Mouse (Mus musculus) olfactory bulb, adult 2 months (tissue): Measurements from ENCODE around the gene Efna1. TPM values are rescaled to one million over a fixed set of nuclear protein-coding genes. Genes with fewer than 3 reads are reported as not detected.

Experiments
- H3K27ac ChIP-seq: fragments of 200-500 bp; 2 replicates; pipeline ENCODE4 v1.5.1; 2012; ENCODE audit warnings: low read depth, low read length; ENCODE audit not compliant: insufficient read depth
- H3K4me1 ChIP-seq: fragments of 200-500 bp; 2 replicates; pipeline ENCODE4 v1.6.1; 2012; ENCODE audit warnings: low read length; ENCODE audit not compliant: control insufficient read depth, insufficient read depth
- H3K4me3 ChIP-seq: fragments of 200-500 bp; 2 replicates; pipeline ENCODE4 v1.5.1; 2012; ENCODE audit warnings: mild to moderate bottlenecking, low read depth, low read length, moderate library complexity; ENCODE audit not compliant: insufficient read depth
- CTCF ChIP-seq: fragments of 200-500 bp; IDR thresholded peaks from 2 replicates; pipeline ENCODE4 v1.5.1; 2012; ENCODE audit warnings: low read depth, mild to moderate bottlenecking, low read length, moderate library complexity; ENCODE audit not compliant: insufficient read depth
- POLR2A ChIP-seq: fragments of 200-500 bp; IDR thresholded peaks from 2 replicates; pipeline ENCODE4 v1.6.1; 2012; ENCODE audit warnings: mild to moderate bottlenecking, low read depth, low read length, moderate library complexity; ENCODE audit not compliant: insufficient read depth
- WGBS: fragments of 180-500 bp; shearing (Covaris S2); methylation state at CpG from one replicate; pipeline ENCODE4 v1.1.7; 2018; 5-methylcytosine and 5-hydroxymethylcytosine counted together
- polyA plus RNA-seq: library from polyadenylated mRNA; stranded (reverse); fragments of >200 nt; gene quantifications from 2 replicates; pipeline ENCODE4 v1.2.4, GENCODE M21; 2012; ENCODE audit warnings: low replicate concordance; ENCODE audit not compliant: missing spikeins, insufficient read depth, insufficient read length

The Efna1 gene
- polyA plus RNA-seq, 1 experiment: not detected

DNA sequence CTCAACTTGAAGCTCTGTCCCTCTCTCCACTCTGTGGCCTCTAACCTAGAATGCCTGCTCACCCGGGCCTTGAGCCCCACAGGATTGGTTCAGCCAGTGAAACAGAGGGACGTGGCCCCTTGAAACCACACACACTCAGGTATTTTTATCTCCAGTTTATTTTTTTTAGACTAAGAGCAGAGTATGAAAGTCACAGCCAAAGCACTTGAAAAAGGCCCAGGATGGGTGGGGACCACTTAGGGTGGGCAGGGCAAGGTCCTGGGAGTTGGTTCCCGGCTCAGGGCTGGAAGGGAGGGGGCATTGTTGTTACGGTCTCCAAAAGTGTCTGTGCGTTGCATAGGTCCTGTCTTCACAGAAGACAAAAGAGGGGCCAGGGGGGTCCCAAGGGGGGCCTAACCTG is 33.4 kb upstream of the Efna1 start:
- whole genome bisulfite sequencing: 77% methylated on average over 5 of the region's 5 CpGs
- Histone ChIP-seq H3K4me3 (no peak overlapping the region), H3K27ac (no peak overlapping the region), H3K4me1 (peaks cover 43% of the 10 kb centered on the region)
- TF ChIP-seq CTCF (no peak), POLR2A (no peak)

DNA sequence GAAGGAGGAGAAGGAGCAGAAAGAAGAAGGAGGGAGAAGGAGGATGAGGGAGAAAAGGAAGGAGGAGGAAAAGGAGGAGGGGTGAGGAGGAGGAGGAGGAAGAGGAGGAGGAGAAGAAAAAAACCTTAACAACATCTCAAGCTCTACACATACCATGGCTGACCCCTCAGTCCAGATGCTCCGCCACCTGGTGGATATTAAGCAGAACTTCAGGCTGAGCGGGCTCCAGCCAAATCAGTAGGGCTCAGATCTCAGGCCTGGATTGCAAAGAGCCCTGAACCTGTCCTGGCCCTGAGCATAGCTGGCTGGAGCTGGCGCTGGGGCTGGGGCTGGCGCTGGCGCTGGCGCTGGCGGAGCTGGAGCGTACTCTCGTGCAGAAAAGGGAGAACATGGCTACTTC is 27.1 kb upstream of the Efna1 start:
- WGBS: 4% methylated on average over 9 of the region's 9 CpGs
- Histone ChIP-seq H3K27ac (no peak overlapping the region), H3K4me1 (peaks cover 10% of the 10 kb centered on the region), H3K4me3 (no peak overlapping the region)
- TF ChIP-seq POLR2A (no peak), CTCF (peak; percentile 72)

DNA sequence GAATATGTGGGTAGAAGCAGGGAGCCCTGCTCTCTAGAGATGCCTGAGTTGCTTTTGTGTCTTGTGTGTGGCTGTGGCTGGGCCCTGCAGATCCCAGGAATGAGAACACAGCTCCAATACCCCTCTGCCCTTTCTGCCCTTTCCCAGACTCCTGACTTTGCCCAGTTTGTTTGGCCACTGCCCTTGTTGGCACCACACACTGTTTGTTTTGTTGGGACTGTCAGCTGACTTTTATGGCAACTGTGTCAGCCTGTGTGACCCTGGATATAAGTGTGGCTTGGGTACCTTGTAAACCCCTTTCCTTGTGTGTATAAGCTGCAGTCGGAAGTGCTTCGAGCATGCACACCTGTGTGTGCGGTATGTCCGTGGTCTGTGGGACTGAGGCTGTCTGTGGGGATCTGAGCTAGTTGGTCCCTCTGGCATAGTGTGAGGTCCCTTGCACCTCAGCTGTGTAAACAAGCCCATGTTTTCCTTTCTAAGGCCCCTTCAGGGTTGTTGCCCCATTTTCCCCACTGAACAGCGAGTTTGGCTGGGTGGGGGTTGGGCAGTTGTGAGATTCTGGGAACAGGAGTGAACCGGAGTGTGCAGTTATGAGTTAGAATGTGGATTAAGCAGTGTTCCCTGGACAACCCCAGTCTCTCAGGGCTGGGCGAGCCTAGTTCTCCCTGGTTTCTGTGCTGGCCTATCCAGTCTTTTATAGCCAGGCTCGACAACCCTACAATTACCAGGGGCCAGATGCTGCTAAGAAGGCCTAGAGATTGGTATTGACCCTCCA is 24.8 kb upstream of the Efna1 start:
- H3K4me3 ChIP-seq: no peak overlapping the region

DNA sequence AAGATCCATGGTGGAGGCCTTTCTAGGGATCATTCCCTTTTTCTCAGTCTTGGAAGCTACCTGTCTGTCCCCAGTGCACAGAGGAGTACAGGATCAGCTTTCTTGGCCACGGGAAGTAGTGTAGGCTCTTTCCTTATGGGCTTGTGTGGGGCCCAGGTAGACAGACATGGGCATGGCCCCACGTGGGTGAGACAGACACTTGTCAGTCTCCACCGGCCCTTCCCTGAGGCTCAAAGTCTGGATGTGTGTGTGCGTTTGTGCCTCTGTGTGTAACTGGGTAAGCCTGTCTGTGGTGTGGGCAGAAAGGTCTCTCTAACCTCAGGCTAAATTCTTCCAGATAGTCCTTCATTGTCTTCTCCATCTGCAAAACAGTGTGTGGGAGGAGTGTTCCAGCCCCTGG is 24.2 kb upstream of the Efna1 start:
- H3K4me3 ChIP-seq: no peak overlapping the region
- 78% methylated on average over 4 of the region's 4 CpGs for WGBS
- peaks cover 10% of the 10 kb centered on the region for H3K4me1 ChIP-seq
- no peak for TF ChIP-seq POLR2A
- TF ChIP-seq CTCF: no peak
- H3K27ac ChIP-seq: no peak overlapping the region

More for the DNA sequence above, 24.8 kb upstream of the Efna1 start:
- Histone ChIP-seq H3K27ac (no peak overlapping the region), H3K4me1 (peaks cover 10% of the 10 kb centered on the region)
- 79% methylated on average over 8 of the region's 8 CpGs for WGBS
- TF ChIP-seq CTCF (no peak), POLR2A (no peak)

DNA sequence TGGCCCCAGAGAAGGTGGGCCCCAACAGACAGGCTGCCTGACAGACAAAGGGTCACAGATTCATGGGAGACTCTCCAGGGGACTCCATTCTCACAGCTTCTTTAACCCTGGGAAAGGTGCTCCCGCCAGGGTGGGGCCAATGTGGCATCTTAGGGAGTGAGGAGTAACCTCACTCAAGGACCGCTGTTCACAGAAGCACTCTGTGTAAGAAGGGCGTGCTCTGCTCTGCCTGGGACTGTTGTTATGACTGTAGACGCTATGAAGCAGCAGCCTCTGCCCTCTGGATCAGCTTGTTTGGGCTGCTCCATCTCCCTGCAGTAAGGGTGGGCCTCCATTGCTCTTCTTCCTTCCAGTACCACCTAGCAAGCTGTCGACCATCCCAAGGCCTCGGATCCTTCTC is 23.5 kb upstream of the Efna1 start:
- TF ChIP-seq CTCF: no peak
- no peak overlapping the region for H3K4me3 ChIP-seq
- no peak overlapping the region for H3K27ac ChIP-seq
- WGBS: 72% methylated on average over 6 of the region's 6 CpGs
- H3K4me1 ChIP-seq: peaks cover 13% of the 10 kb centered on the region

DNA sequence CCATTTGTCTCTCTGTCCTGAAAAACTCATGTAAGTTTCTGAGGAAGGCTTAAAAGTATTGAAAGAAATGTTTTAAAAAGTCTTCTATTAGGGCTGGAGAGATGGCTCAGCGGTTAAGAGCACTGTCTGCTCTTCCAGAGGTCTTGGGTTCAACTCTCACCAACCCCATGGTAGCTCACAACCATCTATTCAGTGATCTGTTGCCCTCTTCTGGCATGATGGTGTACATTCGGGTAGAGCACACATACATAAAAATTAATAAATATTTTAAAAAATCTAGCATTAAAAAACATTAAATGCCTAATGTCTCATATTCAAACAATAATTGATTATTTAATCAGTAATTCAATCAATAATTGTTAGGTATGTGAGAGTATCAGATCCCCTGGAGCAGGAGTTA is 19.6 kb upstream of the Efna1 start:
- 81% methylated on average over 2 of the region's 2 CpGs for WGBS
- no peak overlapping the region for H3K4me3 ChIP-seq
- no peak for TF ChIP-seq POLR2A
- TF ChIP-seq CTCF: no peak
- H3K27ac ChIP-seq: no peak overlapping the region
- H3K4me1 ChIP-seq: peaks cover 21% of the 10 kb centered on the region

DNA sequence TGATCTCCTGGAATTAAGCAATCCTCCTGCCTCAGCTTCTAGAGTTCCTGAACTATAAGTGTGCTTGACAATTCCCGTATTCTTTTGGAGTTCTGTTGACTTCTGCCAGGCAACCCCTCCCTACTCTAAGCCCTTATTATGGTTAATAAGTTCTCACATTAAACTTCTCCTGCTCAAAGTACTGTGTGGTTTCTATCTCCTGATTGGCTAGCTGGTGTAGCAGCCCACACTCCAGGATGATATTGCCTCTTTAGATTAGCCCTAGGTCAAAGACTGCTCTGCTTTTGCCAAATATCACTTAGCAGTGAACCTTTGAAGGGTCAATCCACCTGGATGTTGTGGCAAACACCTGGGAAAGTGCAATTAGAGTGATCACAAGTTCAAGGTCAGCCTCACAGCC is 19.1 kb upstream of the Efna1 start:
- Histone ChIP-seq H3K4me3 (no peak overlapping the region), H3K4me1 (peaks cover 18% of the 10 kb centered on the region), H3K27ac (no peak overlapping the region)
- 26% methylated on average over 1 of the region's 1 CpGs for WGBS
- TF ChIP-seq CTCF (no peak), POLR2A (no peak)

DNA sequence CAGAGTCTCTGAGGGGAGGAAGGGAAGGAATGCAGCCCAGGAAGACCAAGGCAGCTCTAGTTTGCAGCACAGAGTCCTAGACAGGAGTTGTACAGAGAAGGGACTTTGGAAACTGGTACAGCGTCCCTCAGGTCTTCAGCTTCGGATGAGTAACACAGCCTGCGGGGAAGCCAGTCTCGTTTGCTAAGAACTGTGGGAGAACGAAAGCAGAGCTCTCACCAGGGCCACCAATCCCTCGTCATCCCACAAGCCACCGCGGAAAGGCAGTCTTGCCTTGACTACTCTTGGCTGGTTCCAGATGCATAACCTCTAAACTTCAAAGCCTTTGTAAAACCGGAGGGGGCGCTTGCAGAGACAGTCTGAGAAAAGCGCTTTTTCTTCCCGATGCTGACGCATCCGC is 18.6 kb upstream of the Efna1 start:
- 3% methylated on average over 14 of the region's 14 CpGs for WGBS
- TF ChIP-seq CTCF: no peak
- Histone ChIP-seq H3K4me1 (peaks cover 18% of the 10 kb centered on the region), H3K27ac (0 out of 2 replicates have a peak overlapping the region, but pooled peaks have one; percentile 1), H3K4me3 (peak overlapping the region; percentile 9; the same call in 1 of the 2 replicates)

DNA sequence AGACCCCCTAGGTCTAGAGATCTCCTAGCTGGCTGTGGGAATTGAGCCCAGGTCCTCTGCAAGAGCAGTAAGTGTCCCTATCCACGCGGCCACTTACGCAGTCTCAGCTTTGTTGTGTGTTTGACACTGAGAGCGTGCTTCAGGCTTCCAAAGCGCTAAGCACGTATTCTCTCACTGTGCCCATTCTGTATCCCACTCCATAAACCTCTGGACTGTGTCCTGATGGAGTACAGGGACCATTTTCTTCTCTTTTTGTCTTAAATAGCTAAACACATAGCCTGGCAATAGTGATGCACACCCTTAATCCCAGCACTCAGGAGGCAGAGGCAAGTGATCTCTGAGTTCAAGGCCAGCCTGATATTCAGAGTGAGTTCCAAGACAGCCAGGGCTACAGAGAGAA is 18.0 kb upstream of the Efna1 start:
- TF ChIP-seq POLR2A (no peak), CTCF (no peak)
- Histone ChIP-seq H3K4me3 (no peak overlapping the region), H3K27ac (no peak overlapping the region), H3K4me1 (peaks cover 18% of the 10 kb centered on the region)
- 88% methylated on average over 6 of the region's 6 CpGs for WGBS
